Mouse (Mus musculus) neural tube, embryonic 12.5 days (tissue): ENCODE measurements around the gene Letmd1. TPM values are rescaled to one million over a fixed set of nuclear protein-coding genes. Genes with fewer than 3 reads are reported as not detected.
"Not testable (repeated sequence)": the region's sequence is repeated elsewhere in the genome, so short reads cannot be mapped to it uniquely, and the experiment has no call there.

Experiments used
- ATAC-seq: fragments of 200-750 bp; cut with Nextera tagmentation; 2 replicates; pipeline ENCODE4 v1.8.0; 2017; ENCODE audit warnings: low read depth, mild to moderate bottlenecking, moderate TSS enrichment, moderate library complexity; ENCODE audit not compliant: low FRiP score
- H3K27ac ChIP-seq: fragments of 300-500 bp; sonication (generic); 2 replicates; pipeline ENCODE4 v1.5.1; 2016
- H3K27me3 ChIP-seq: fragments of 300-500 bp; sonication (generic); replicated peaks from 2 replicates; pipeline ENCODE4 v1.6.1; 2016; ENCODE audit warnings: mild to moderate bottlenecking
- H3K36me3 ChIP-seq: fragments of 300-500 bp; sonication (generic); 2 replicates; pipeline ENCODE4 v1.6.1; 2016; ENCODE audit warnings: mild to moderate bottlenecking
- H3K4me1 ChIP-seq: fragments of 300-500 bp; sonication (generic); 2 replicates; pipeline ENCODE4 v1.6.1; 2016
- H3K4me2 ChIP-seq: fragments of 300-500 bp; sonication (generic); replicated peaks from 2 replicates; pipeline ENCODE4 v1.6.1; 2016; ENCODE audit warnings: mild to moderate bottlenecking
- H3K4me3 ChIP-seq: fragments of 300-500 bp; sonication (generic); 2 replicates; pipeline ENCODE4 v1.5.1; 2016
- H3K9ac ChIP-seq: fragments of 300-500 bp; sonication (generic); 2 replicates; pipeline ENCODE4 v1.6.1; 2016; ENCODE audit warnings: mild to moderate bottlenecking
- H3K9me3 ChIP-seq: fragments of 300-500 bp; sonication (generic); 2 replicates; pipeline ENCODE4 v1.6.1; 2016; ENCODE audit warnings: mild to moderate bottlenecking
- WGBS: fragments of 180-500 bp; shearing (Covaris S2); methylation state at CpG from one replicate; pipeline ENCODE4 v1.1.7; 2016; 5-methylcytosine and 5-hydroxymethylcytosine counted together
- polyA plus RNA-seq: library from polyadenylated mRNA; unstranded; fragments of >200 nt; fragmentation: Nextera tagmentation; extraction: Ambion mirVana; gene quantifications from 2 replicates; pipeline ENCODE4 v1.2.1, GENCODE M21; 2016

Letmd1 gene
- 48.5 and 50.6 TPM in 2 replicates for polyA plus RNA-seq

GRCm38 (mm10) chr15:100468295-100469188, at the start of gene Letmd1:
Gene Letmd1 (plus strand): TSS chr15:100469023.
- H3K36me3 ChIP-seq: peaks cover 13% of the 10 kb centered on the region
- no peaks in the 10 kb centered on the region for H3K9me3 ChIP-seq
- H3K4me1 ChIP-seq: peaks cover 23% of the 10 kb centered on the region
- peak within 1 kb of the TSS; percentile 43; the same call in 1 of the 2 replicates for H3K27ac ChIP-seq
- peak within 1 kb of the TSS; percentile 64 for H3K4me3 ChIP-seq
- no peaks in the 10 kb centered on the region for H3K27me3 ChIP-seq
- peak; percentile 91 for ATAC-seq
- H3K9ac ChIP-seq: peak within 1 kb of the TSS; percentile 79
- 2% methylated on average over 84 of the region's 84 CpGs for WGBS
- peak within 1 kb of the TSS; percentile 92 for H3K4me2 ChIP-seq

GRCm38 (mm10) chr15:100419311-100419710, 49.5 kb upstream of the Letmd1 start:
- Histone ChIP-seq H3K4me3 (no peak overlapping the region), H3K27me3 (peaks cover 7% of the 10 kb centered on the region), H3K9me3 (no peaks in the 10 kb centered on the region), H3K27ac (no peak overlapping the region), H3K9ac (no peak overlapping the region), H3K4me2 (peak overlapping the region; percentile 14; the same call in 1 of the 2 replicates), H3K4me1 (peaks cover 25% of the 10 kb centered on the region), H3K36me3 (no peaks in the 10 kb centered on the region)
- WGBS: 75% methylated on average over 8 of the region's 8 CpGs
- no peak for ATAC-seq

- H3K27ac ChIP-seq: no peak overlapping the region
- 73% methylated on average over 9 of the region's 9 CpGs for WGBS
- H3K4me1 ChIP-seq: peaks cover 25% of the 10 kb centered on the region
These were observed 48.7 kb upstream of the Letmd1 start for GRCm38 (mm10) chr15:100419901-100420745.

GRCm38 (mm10) chr15:100421059-100421757, 47.6 kb upstream of the Letmd1 start:
- Histone ChIP-seq H3K9ac (no peak overlapping the region), H3K36me3 (no peaks in the 10 kb centered on the region), H3K4me2 (peak overlapping the region; percentile 77), H3K4me1 (peaks cover 25% of the 10 kb centered on the region), H3K27ac (no peak overlapping the region), H3K27me3 (peaks cover 19% of the 10 kb centered on the region), H3K9me3 (no peaks in the 10 kb centered on the region), H3K4me3 (no peak overlapping the region)
- WGBS: 45% methylated on average over 8 of the region's 8 CpGs
- ATAC-seq: no peak

More at GRCm38 (mm10) chr15:100419901-100420745, 48.7 kb upstream of the Letmd1 start:
- peak overlapping the region; percentile 14; the same call in 1 of the 2 replicates for H3K4me2 ChIP-seq
- peaks cover 14% of the 10 kb centered on the region for H3K27me3 ChIP-seq
- H3K4me3 ChIP-seq: no peak overlapping the region
- H3K36me3 ChIP-seq: no peaks in the 10 kb centered on the region
- H3K9me3 ChIP-seq: no peaks in the 10 kb centered on the region
- no peak for ATAC-seq
- H3K9ac ChIP-seq: 0 out of 2 replicates have a peak overlapping the region, but pooled peaks have one; percentile 26

GRCm38 (mm10) chr15:100421758-100422197, 47.0 kb upstream of the Letmd1 start, which contains the start of gene Gm5475:
Gene Gm5475 (plus strand): TSS chr15:100422147.
- H3K27ac ChIP-seq, H3K9me3 ChIP-seq, H3K36me3 ChIP-seq, ATAC-seq: not testable (repeated sequence)
- Histone ChIP-seq H3K27me3 (peaks cover 19% of the 10 kb centered on the region), H3K4me1 (peaks cover 25% of the 10 kb centered on the region), H3K4me2 (peak within 1 kb of the TSS; percentile 77), H3K4me3 (peak within 1 kb of the TSS; percentile 83), H3K9ac (peak within 1 kb of the TSS; percentile 89)
- 35% methylated on average over 3 of the region's 3 CpGs for WGBS

- H3K4me1 ChIP-seq: peaks cover 25% of the 10 kb centered on the region
- H3K27ac ChIP-seq: no peak overlapping the region
- H3K9ac ChIP-seq: peak overlapping the region; percentile 89
- H3K27me3 ChIP-seq: peaks cover 19% of the 10 kb centered on the region
- peak overlapping the region; percentile 77 for H3K4me2 ChIP-seq
- ATAC-seq: peak; percentile 82
- WGBS: under 1% methylated on average over 44 of the region's 44 CpGs
- peak overlapping the region; percentile 83 for H3K4me3 ChIP-seq
- no peaks in the 10 kb centered on the region for H3K36me3 ChIP-seq
- H3K9me3 ChIP-seq: no peaks in the 10 kb centered on the region
These were observed 46.3 kb upstream of the Letmd1 start for GRCm38 (mm10) chr15:100422476-100422875.

GRCm38 (mm10) chr15:100422899-100423860, 45.6 kb upstream of the Letmd1 start:
- WGBS: under 1% methylated on average over 65 of the region's 65 CpGs
- Histone ChIP-seq H3K9ac (peak overlapping the region; percentile 89), H3K27me3 (peaks cover 19% of the 10 kb centered on the region), H3K4me1 (peaks cover 23% of the 10 kb centered on the region), H3K4me3 (peak overlapping the region; percentile 83), H3K36me3 (no peaks in the 10 kb centered on the region), H3K4me2 (peak overlapping the region; percentile 77), H3K9me3 (no peaks in the 10 kb centered on the region), H3K27ac (no peak overlapping the region)
- ATAC-seq: peak; percentile 99

- Histone ChIP-seq H3K9ac (no peak overlapping the region), H3K4me2 (peak overlapping the region; percentile 77), H3K27ac (no peak overlapping the region), H3K36me3 (no peaks in the 10 kb centered on the region), H3K4me3 (peak overlapping the region; percentile 23), H3K9me3 (no peaks in the 10 kb centered on the region), H3K4me1 (peaks cover 22% of the 10 kb centered on the region), H3K27me3 (peaks cover 19% of the 10 kb centered on the region)
- WGBS: 4% methylated on average over 14 of the region's 14 CpGs
- no peak for ATAC-seq
These were observed 44.9 kb upstream of the Letmd1 start for GRCm38 (mm10) chr15:100423916-100424315.

GRCm38 (mm10) chr15:100424396-100425122, 44.3 kb upstream of the Letmd1 start, which contains the start of gene Slc11a2:
Gene Slc11a2 (minus strand): TSS chr15:100425072.
- H3K27me3 ChIP-seq: peaks cover 19% of the 10 kb centered on the region
- 27% methylated on average over 17 of the region's 17 CpGs for WGBS
- ATAC-seq: no peak
- H3K4me3 ChIP-seq: peak within 1 kb of the TSS; percentile 23
- no peak within 1 kb of the TSS for H3K27ac ChIP-seq
- no peaks in the 10 kb centered on the region for H3K36me3 ChIP-seq
- peak within 1 kb of the TSS; percentile 77 for H3K4me2 ChIP-seq
- H3K9ac ChIP-seq: no peak within 1 kb of the TSS
- no peaks in the 10 kb centered on the region for H3K9me3 ChIP-seq
- H3K4me1 ChIP-seq: peaks cover 22% of the 10 kb centered on the region

- Histone ChIP-seq H3K4me1 (peaks cover 5% of the 10 kb centered on the region), H3K9me3 (no peaks in the 10 kb centered on the region), H3K27me3 (peaks cover 19% of the 10 kb centered on the region), H3K9ac (no peak overlapping the region), H3K27ac (no peak overlapping the region), H3K4me3 (no peak overlapping the region), H3K36me3 (no peaks in the 10 kb centered on the region), H3K4me2 (no peak overlapping the region)
- 81% methylated on average over 13 of the region's 13 CpGs for WGBS
- no peak for ATAC-seq
These were observed 40.4 kb upstream of the Letmd1 start for GRCm38 (mm10) chr15:100428296-100428905.
